Mouse (Mus musculus): Measurements from ENCODE around the gene Pou2f2. TPM values are rescaled to one million over a fixed set of nuclear protein-coding genes. Genes with fewer than 3 reads are reported as not detected.

Pou2f2 gene
- total RNA-seq, 2 experiments from 2014 or later = 12.5 to 14.0 TPM

GRCm38 (mm10) chr7:25132318-25132960 lies 47.1 kb downstream of the Pou2f2 start:
- TF ChIP-seq CTCF (IDR thresholded peaks at IDR 0.05) = no peak
- intact Hi-C loops (cut with DNase I) = loop anchor here (2.0 kb wide), 2 partner anchors 26 to 46 kb away; partner anchors contain the start of gene Pou2f2
- no peak overlapping the region for H3K27ac ChIP-seq
- no peak overlapping the region for H3K4me3 ChIP-seq
- DNase-seq (ENCODE audit: extremely low spot score in 1 of 2, low spot score in 2 of 2) = no peak

GRCm38 (mm10) chr7:25131247-25131646 lies 48.3 kb downstream of the Pou2f2 start:
- TF ChIP-seq CTCF (IDR thresholded peaks at IDR 0.05) = no peak
- DNase-seq (ENCODE audit: extremely low spot score in 1 of 2, low spot score in 2 of 2) = no peak
- Histone ChIP-seq H3K4me3 (no peak overlapping the region), H3K27ac (no peak overlapping the region)
- intact Hi-C loops (cut with DNase I) = no loop called here

- H3K4me3 ChIP-seq = no peak overlapping the region
- intact Hi-C loops (cut with DNase I) = no loop called here
- TF ChIP-seq CTCF (IDR thresholded peaks at IDR 0.05) = no peak
- DNase-seq (ENCODE audit: extremely low spot score in 1 of 2, low spot score in 2 of 2) = no peak
- H3K27ac ChIP-seq = no peak overlapping the region
Measured at GRCm38 (mm10) chr7:25130565-25130964, 49.0 kb downstream of the Pou2f2 start.

GRCm38 (mm10) chr7:25129390-25129979 lies 50.0 kb downstream of the Pou2f2 start:
- TF ChIP-seq CTCF (IDR thresholded peaks at IDR 0.05) = no peak
- intact Hi-C loops (cut with DNase I) = no loop called here
- no peak overlapping the region for H3K27ac ChIP-seq
- no peak overlapping the region for H3K4me3 ChIP-seq
- DNase-seq (ENCODE audit: extremely low spot score in 1 of 2, low spot score in 2 of 2) = no peak

GRCm38 (mm10) chr7:25127971-25128370 lies 51.6 kb downstream of the Pou2f2 start:
- TF ChIP-seq CTCF (IDR thresholded peaks at IDR 0.05) = no peak
- no peak for DNase-seq (ENCODE audit: extremely low spot score in 1 of 2, low spot score in 2 of 2)
- no peak overlapping the region for H3K4me3 ChIP-seq
- no peak overlapping the region for H3K27ac ChIP-seq
- intact Hi-C loops (cut with DNase I) = no loop called here

- intact Hi-C loops (cut with DNase I) = no loop called here
- DNase-seq (ENCODE audit: extremely low spot score in 1 of 2, low spot score in 2 of 2) = no peak
- no peak overlapping the region for H3K27ac ChIP-seq
- TF ChIP-seq CTCF (IDR thresholded peaks at IDR 0.05) = no peak
- H3K4me3 ChIP-seq = no peak overlapping the region
Measured at GRCm38 (mm10) chr7:25125716-25126281, 53.7 kb downstream of the Pou2f2 start.

GRCm38 (mm10) chr7:25121240-25121786 lies 58.2 kb downstream of the Pou2f2 start:
- no peak overlapping the region for H3K4me3 ChIP-seq
- H3K27ac ChIP-seq = no peak overlapping the region
- no peak for DNase-seq (ENCODE audit: extremely low spot score in 1 of 2, low spot score in 2 of 2)
- intact Hi-C loops (cut with DNase I) = no loop called here
- no peak for TF ChIP-seq CTCF (IDR thresholded peaks at IDR 0.05)

GRCm38 (mm10) chr7:25120061-25120834 lies 59.3 kb downstream of the Pou2f2 start:
- no peak for DNase-seq (ENCODE audit: extremely low spot score in 1 of 2, low spot score in 2 of 2)
- TF ChIP-seq CTCF (IDR thresholded peaks at IDR 0.05) = no peak
- intact Hi-C loops (cut with DNase I) = no loop called here
- no peak overlapping the region for H3K27ac ChIP-seq
- no peak overlapping the region for H3K4me3 ChIP-seq

- intact Hi-C loops (cut with DNase I) = no loop called here
- DNase-seq (ENCODE audit: extremely low spot score in 1 of 2, low spot score in 2 of 2) = no peak
- no peak overlapping the region for H3K4me3 ChIP-seq
- H3K27ac ChIP-seq = no peak overlapping the region
- TF ChIP-seq CTCF (IDR thresholded peaks at IDR 0.05) = no peak
Measured at GRCm38 (mm10) chr7:25112956-25113603, 66.4 kb downstream of the Pou2f2 start.

- H3K27ac ChIP-seq = no peak overlapping the region
- intact Hi-C loops (cut with DNase I) = no loop called here
- no peak for TF ChIP-seq CTCF (IDR thresholded peaks at IDR 0.05)
- H3K4me3 ChIP-seq = no peak overlapping the region
- DNase-seq (ENCODE audit: extremely low spot score in 1 of 2, low spot score in 2 of 2) = no peak
Measured at GRCm38 (mm10) chr7:25112178-25112955, 67.2 kb downstream of the Pou2f2 start.

- no peak overlapping the region for H3K4me3 ChIP-seq
- DNase-seq (ENCODE audit: extremely low spot score in 1 of 2, low spot score in 2 of 2) = no peak
- TF ChIP-seq CTCF (IDR thresholded peaks at IDR 0.05) = no peak
- intact Hi-C loops (cut with DNase I) = no loop called here
- no peak overlapping the region for H3K27ac ChIP-seq
Measured at GRCm38 (mm10) chr7:25110336-25110735, 69.2 kb downstream of the Pou2f2 start.
